8 mouse cellular contexts compared by ENCODE assay signal in genomic region chr4:156234701-156235213, GRCm38 (mm10). TPM values are rescaled to one million over a fixed set of nuclear protein-coding genes. Genes with fewer than 3 reads are reported as not detected.
DNase-seq lines count a peak whose midpoint lies in the region; ATAC-seq and TF ChIP-seq lines count a peak whose summit lies in the region.

TSS of gene Plekhn1 (minus strand) at chr4:156234857.

- peak; percentile 43 for DNase-seq in brain, embryonic 18.5 days (ENCODE audit: low read depth, low spot score)
- peak; percentile 81 for DNase-seq in forebrain, embryonic 10.5 days (ENCODE audit: extremely low spot score, low spot score)
- peak; percentile 85 for DNase-seq in kidney, postnatal 14 days
- peak; percentile 51 for DNase-seq in telencephalon, adult 2 months (ENCODE audit: low read depth, low spot score)

- H3K4me3 ChIP-seq in E14TG2a.4 (replicated peaks; ENCODE audit: low read length), result peak within 1 kb of the TSS; percentile 97
- peak within 1 kb of the TSS; percentile 93 for H3K4me3 ChIP-seq in forebrain, embryonic 10.5 days
- H3K4me3 ChIP-seq in heart, embryonic 15.5 days, result peak within 1 kb of the TSS; percentile 94
- peak within 1 kb of the TSS; percentile 94 for H3K4me3 ChIP-seq in liver, embryonic 16.5 days (ENCODE audit: low read depth, low read length)
- peak within 1 kb of the TSS; percentile 87 for H3K4me3 ChIP-seq in neural tube, embryonic 12.5 days

- ATAC-seq in heart, embryonic 15.5 days (replicated peaks; ENCODE audit: insufficient number of reproducible peaks, insufficient read depth, low FRiP score, low read depth), result peak; percentile 49
- ATAC-seq in liver, embryonic 16.5 days (ENCODE audit: low read depth), result peak; percentile 26
- ATAC-seq in neural tube, embryonic 12.5 days (ENCODE audit: low FRiP score, low read depth), result peak; percentile 60

- peak within 1 kb of the TSS; percentile 98 for H3K4me2 ChIP-seq in heart, embryonic 15.5 days
- peak within 1 kb of the TSS; percentile 100 for H3K4me2 ChIP-seq in liver, embryonic 16.5 days (ENCODE audit: low read depth, low read length)
- peak within 1 kb of the TSS; percentile 92 for H3K4me2 ChIP-seq in neural tube, embryonic 12.5 days (replicated peaks)

- WGBS in forebrain, embryonic 10.5 days, result 0% methylated on average over 48 of the region's 48 CpGs
- under 1% methylated on average over 42 of the region's 48 CpGs for WGBS in heart, embryonic 15.5 days
- 0% methylated on average over 43 of the region's 48 CpGs for WGBS in liver, embryonic 16.5 days (ENCODE audit: insufficient replicate concordance)
- WGBS in neural tube, embryonic 12.5 days, result 1% methylated on average over 46 of the region's 48 CpGs

- peak within 1 kb of the TSS; percentile 73 for H3K9ac ChIP-seq in heart, embryonic 15.5 days
- H3K9ac ChIP-seq in liver, embryonic 16.5 days (ENCODE audit: low read depth, low read length), result peak within 1 kb of the TSS; percentile 79
- H3K9ac ChIP-seq in neural tube, embryonic 12.5 days, result peak within 1 kb of the TSS; percentile 78

- H3K27me3 ChIP-seq in E14TG2a.4 (ENCODE audit: insufficient read depth, low read length), result peaks cover 13% of the 10 kb centered on the region
- H3K27me3 ChIP-seq in forebrain, embryonic 10.5 days (ENCODE audit: poor library complexity, severe bottlenecking), result no peaks in the 10 kb centered on the region
- no peaks in the 10 kb centered on the region for H3K27me3 ChIP-seq in heart, embryonic 15.5 days
- no peaks in the 10 kb centered on the region for H3K27me3 ChIP-seq in liver, embryonic 16.5 days (ENCODE audit: control insufficient read depth, insufficient read depth, low read depth, low read length)
- no peaks in the 10 kb centered on the region for H3K27me3 ChIP-seq in neural tube, embryonic 12.5 days (replicated peaks)

- peaks cover 45% of the 10 kb centered on the region for H3K4me1 ChIP-seq in E14TG2a.4 (replicated peaks; ENCODE audit: low read depth, low read length)
- H3K4me1 ChIP-seq in forebrain, embryonic 10.5 days, result peaks cover 28% of the 10 kb centered on the region
- H3K4me1 ChIP-seq in heart, embryonic 15.5 days (replicated peaks), result peaks cover 20% of the 10 kb centered on the region
- H3K4me1 ChIP-seq in liver, embryonic 16.5 days (ENCODE audit: control insufficient read depth, low read depth, low read length), result peaks cover 25% of the 10 kb centered on the region
- peaks cover 15% of the 10 kb centered on the region for H3K4me1 ChIP-seq in neural tube, embryonic 12.5 days

- peak within 1 kb of the TSS; percentile 93 for H3K27ac ChIP-seq in forebrain, embryonic 10.5 days
- peak within 1 kb of the TSS; percentile 92 for H3K27ac ChIP-seq in heart, embryonic 15.5 days
- peak within 1 kb of the TSS; percentile 98 for H3K27ac ChIP-seq in liver, embryonic 16.5 days (ENCODE audit: low read length)
- peak within 1 kb of the TSS; percentile 57 for H3K27ac ChIP-seq in neural tube, embryonic 12.5 days

- H3K36me3 ChIP-seq in E14TG2a.4 (ENCODE audit: insufficient read depth, low read length), result peaks cover 63% of the 10 kb centered on the region
- peaks cover 67% of the 10 kb centered on the region for H3K36me3 ChIP-seq in forebrain, embryonic 10.5 days (replicated peaks)
- H3K36me3 ChIP-seq in heart, embryonic 15.5 days, result peaks cover 55% of the 10 kb centered on the region
- peaks cover 30% of the 10 kb centered on the region for H3K36me3 ChIP-seq in liver, embryonic 16.5 days (ENCODE audit: control insufficient read depth, insufficient read depth)
- peaks cover 53% of the 10 kb centered on the region for H3K36me3 ChIP-seq in neural tube, embryonic 12.5 days

- TF ChIP-seq CTCF in E14TG2a.4 (conservative IDR thresholded peaks at IDR 0.05; ENCODE audit: low read length), result no peak

- peaks cover 22% of the 10 kb centered on the region for H3K9me3 ChIP-seq in E14TG2a.4 (ENCODE audit: low read length)
- H3K9me3 ChIP-seq in forebrain, embryonic 10.5 days, result no peaks in the 10 kb centered on the region
- no peaks in the 10 kb centered on the region for H3K9me3 ChIP-seq in heart, embryonic 15.5 days (replicated peaks)
- no peaks in the 10 kb centered on the region for H3K9me3 ChIP-seq in liver, embryonic 16.5 days (replicated peaks; ENCODE audit: control insufficient read depth, low read length)
- H3K9me3 ChIP-seq in neural tube, embryonic 12.5 days, result no peaks in the 10 kb centered on the region

RNA-seq across cellular contexts. Expression of gene Plekhn1, which starts in this region (rescaled TPM):
- polyA plus RNA-seq in forebrain, embryonic 10.5 days (2016; fragmentation: Nextera tagmentation; extraction: Ambion mirVana), result 21.9 and 23.1 TPM in 2 replicates
- polyA plus RNA-seq in heart, embryonic 15.5 days (2015; fragmentation: Nextera tagmentation; extraction: Ambion mirVana), result 11.6 and 17.5 TPM in 2 replicates
- 3.8 and 4.1 TPM in 2 replicates for polyA plus RNA-seq in liver, embryonic 16.5 days (2015; fragmentation: Nextera tagmentation; extraction: Ambion mirVana)
- polyA plus RNA-seq in neural tube, embryonic 12.5 days (2016; fragmentation: Nextera tagmentation; extraction: Ambion mirVana), result 27.3 and 29.0 TPM in 2 replicates

Comparison
In these comparisons a context has a peak if more than half of its experiments do, and no peak if none do; other contexts are left out.
1. Peak in every context shown above with its lines: DNase-seq, ATAC-seq, H3K4me3 ChIP-seq and H3K27ac ChIP-seq.